Comparison of ENCODE assay signal across 30 mouse cellular contexts in genomic region chr3:119165691-119166090, GRCm38 (mm10).
DNase-seq lines count a peak whose midpoint lies in the region; ATAC-seq and TF ChIP-seq lines count a peak whose summit lies in the region.
"Had no signal": no experiment of that assay in that cellular context is flagged by ENCODE, and none has a peak within 500 bp of the region (broad histone marks: within the 10 kb centered on the region; RNA-seq: fewer than 3 reads in every experiment).

No protein-coding gene starts in this region.

- DNase-seq in liver, adult 2 months (ENCODE audit: extremely low read depth, low read depth, low spot score) = peak; percentile 78
- no peak for DNase-seq in liver, postnatal 0 days
- peak; percentile 79 for DNase-seq in brain, embryonic 14.5 days (ENCODE audit: low read depth)
- no peak for DNase-seq in forebrain, embryonic 11.5 days (ENCODE audit: low spot score)
- DNase-seq in thymus, postnatal 25 days = no peak
- no peak for DNase-seq in retina, postnatal 1 day
- DNase-seq: adrenal gland, postnatal 25 days; B cell, adult 2 months; cerebellum, adult 18-20 months; cerebellum, postnatal 14 days; gastrocnemius, postnatal 25 days; heart, adult 18-20 months; heart, postnatal 36 days; kidney, adult 11 months; kidney, postnatal 14 days; left cerebral cortex, postnatal 4 days; liver, embryonic 13.5 days; lung, adult 2 months; lung, postnatal 10 days; right cerebral cortex, postnatal 4 days; thymus, adult 2 months; thymus, postnatal 4 days had no signal

- no peak for ATAC-seq in liver, postnatal 0 days
- ATAC-seq in forebrain, embryonic 11.5 days (replicated peaks; ENCODE audit: low FRiP score) = peak; percentile 60; the same call in 1 of the 2 replicates
- ATAC-seq in forebrain, embryonic 16.5 days = peak; percentile 49; the same call in 1 of the 2 replicates
- ATAC-seq: activated CD4-positive, CD25-positive, alpha-beta regulatory T cell, adult 4 months; inflammation-experienced regulatory T-cells, adult 6 months had no signal

- WGBS in liver, adult 2 months = 30% methylated on average over 6 of the region's 6 CpGs
- 67% methylated on average over 6 of the region's 6 CpGs for WGBS in liver, postnatal 0 days (ENCODE audit: insufficient replicate concordance)
- 55% methylated on average over 6 of the region's 6 CpGs for WGBS in forebrain, embryonic 11.5 days
- WGBS in forebrain, embryonic 16.5 days = 10% methylated on average over 6 of the region's 6 CpGs

- H3K4me3 ChIP-seq in liver, adult 2 months (ENCODE audit: insufficient read depth, low read depth, low read length) = no peak overlapping the region
- H3K4me3 ChIP-seq in liver, postnatal 0 days (ENCODE audit: low read depth, low read length) = no peak overlapping the region
- H3K4me3 ChIP-seq in forebrain, embryonic 11.5 days (ENCODE audit: low read depth, low read length) = no peak overlapping the region
- H3K4me3 ChIP-seq in forebrain, embryonic 16.5 days (replicated peaks; ENCODE audit: low read length) = no peak overlapping the region
- H3K4me3 ChIP-seq: embryonic facial prominence, embryonic 10.5 days; embryonic facial prominence, embryonic 15.5 days; hindbrain, embryonic 15.5 days; liver, embryonic 13.5 days had no signal

- TF ChIP-seq POLR2A in liver, adult 2 months (IDR thresholded peaks at IDR 0.05; ENCODE audit: extremely low read depth, insufficient read depth, low read length) = no peak
- TF ChIP-seq POLR2A in brain, embryonic 14.5 days (IDR thresholded peaks at IDR 0.05; ENCODE audit: borderline replicate concordance, extremely low read depth, insufficient read depth, insufficient read length, poor library complexity, severe bottlenecking) = no peak

- no peaks in the 10 kb centered on the region for H3K27me3 ChIP-seq in liver, adult 2 months (ENCODE audit: control insufficient read depth, insufficient read depth, low read length)
- H3K27me3 ChIP-seq in liver, postnatal 0 days (ENCODE audit: insufficient read depth, low read length) = no peaks in the 10 kb centered on the region
- H3K27me3 ChIP-seq in forebrain, embryonic 11.5 days (ENCODE audit: control insufficient read depth, insufficient read depth, low read length) = no peaks in the 10 kb centered on the region
- H3K27me3 ChIP-seq in forebrain, embryonic 16.5 days (replicated peaks; ENCODE audit: control insufficient read depth, insufficient read depth, low read length) = no peaks in the 10 kb centered on the region
- H3K27me3 ChIP-seq: embryonic facial prominence, embryonic 15.5 days; hindbrain, embryonic 15.5 days; liver, embryonic 13.5 days had no signal

- no peak for TF ChIP-seq EP300 in liver, postnatal 0 days (IDR thresholded peaks at IDR 0.05; ENCODE audit: low read depth)

- no peaks in the 10 kb centered on the region; the same call in 1 of the 2 replicates for H3K36me3 ChIP-seq in liver, adult 2 months (ENCODE audit: control insufficient read depth, insufficient read depth, low read length)
- H3K36me3 ChIP-seq in liver, postnatal 0 days (replicated peaks; ENCODE audit: insufficient read depth, low read length) = no peaks in the 10 kb centered on the region
- no peaks in the 10 kb centered on the region for H3K36me3 ChIP-seq in forebrain, embryonic 11.5 days (ENCODE audit: control insufficient read depth, insufficient read depth, low read length)
- H3K36me3 ChIP-seq in forebrain, embryonic 16.5 days (ENCODE audit: control insufficient read depth, insufficient read depth) = no peaks in the 10 kb centered on the region
- H3K36me3 ChIP-seq: embryonic facial prominence, embryonic 10.5 days; embryonic facial prominence, embryonic 15.5 days; hindbrain, embryonic 15.5 days; liver, embryonic 13.5 days had no signal

- TF ChIP-seq CTCF in liver, adult 2 months (IDR thresholded peaks at IDR 0.05; ENCODE audit: low read depth, low read length) = no peak
- TF ChIP-seq CTCF in liver, postnatal 0 days (IDR thresholded peaks at IDR 0.05; ENCODE audit: low read depth) = no peak
- TF ChIP-seq CTCF in brain, embryonic 14.5 days (IDR thresholded peaks at IDR 0.05; ENCODE audit: borderline replicate concordance, extremely low read depth, insufficient read depth, insufficient read length) = no peak

- H3K27ac ChIP-seq in liver, adult 2 months (replicated peaks; ENCODE audit: insufficient read depth, low read depth, low read length) = no peak overlapping the region
- no peak overlapping the region for H3K27ac ChIP-seq in liver, postnatal 0 days (ENCODE audit: low read depth)
- no peak overlapping the region for H3K27ac ChIP-seq in forebrain, embryonic 11.5 days (ENCODE audit: low read depth, low read length)
- no peak overlapping the region for H3K27ac ChIP-seq in forebrain, embryonic 16.5 days (ENCODE audit: low read length)
- H3K27ac ChIP-seq: embryonic facial prominence, embryonic 10.5 days; embryonic facial prominence, embryonic 15.5 days; hindbrain, embryonic 15.5 days; liver, embryonic 13.5 days; macrophage had no signal

- no peaks in the 10 kb centered on the region for H3K9me3 ChIP-seq in liver, postnatal 0 days (ENCODE audit: low read length)
- no peaks in the 10 kb centered on the region for H3K9me3 ChIP-seq in forebrain, embryonic 11.5 days (ENCODE audit: control insufficient read depth, low read length)
- no peaks in the 10 kb centered on the region for H3K9me3 ChIP-seq in forebrain, embryonic 16.5 days (ENCODE audit: control insufficient read depth, low read length)
- H3K9me3 ChIP-seq: embryonic facial prominence, embryonic 10.5 days; embryonic facial prominence, embryonic 15.5 days; hindbrain, embryonic 15.5 days; liver, embryonic 13.5 days had no signal

- H3K4me2 ChIP-seq in liver, postnatal 0 days (ENCODE audit: low read depth, low read length) = no peak overlapping the region
- H3K4me2 ChIP-seq in forebrain, embryonic 11.5 days (ENCODE audit: low read depth, low read length, severe bottlenecking) = no peak overlapping the region
- H3K4me2 ChIP-seq in forebrain, embryonic 16.5 days (ENCODE audit: low read length) = peak overlapping the region; percentile 24
- H3K4me2 ChIP-seq: embryonic facial prominence, embryonic 15.5 days; heart, embryonic 11.5 days; hindbrain, embryonic 15.5 days; liver, embryonic 13.5 days had no signal

- no peaks in the 10 kb centered on the region for H3K79me2 ChIP-seq in liver, adult 2 months (ENCODE audit: control insufficient read depth, insufficient read depth, low read length)

- H3K9ac ChIP-seq in liver, adult 2 months (ENCODE audit: low read depth, low read length) = no peak overlapping the region
- H3K9ac ChIP-seq in liver, postnatal 0 days (replicated peaks) = no peak overlapping the region
- H3K9ac ChIP-seq in forebrain, embryonic 11.5 days (ENCODE audit: low read length) = no peak overlapping the region
- no peak overlapping the region for H3K9ac ChIP-seq in forebrain, embryonic 16.5 days (replicated peaks; ENCODE audit: low read depth, low read length)
- H3K9ac ChIP-seq: embryonic facial prominence, embryonic 15.5 days; hindbrain, embryonic 15.5 days; liver, embryonic 13.5 days had no signal

- H3K4me1 ChIP-seq in liver, adult 2 months (ENCODE audit: control insufficient read depth, insufficient read depth, low read length) = no peaks in the 10 kb centered on the region; the same call in 1 of the 2 replicates
- no peaks in the 10 kb centered on the region for H3K4me1 ChIP-seq in liver, postnatal 0 days (ENCODE audit: insufficient read depth)
- no peaks in the 10 kb centered on the region for H3K4me1 ChIP-seq in forebrain, embryonic 11.5 days (replicated peaks; ENCODE audit: control insufficient read depth, insufficient read depth, low read length)
- peaks cover 7% of the 10 kb centered on the region for H3K4me1 ChIP-seq in forebrain, embryonic 16.5 days (replicated peaks; ENCODE audit: control insufficient read depth, insufficient read depth, low read length)
- H3K4me1 ChIP-seq: embryonic facial prominence, embryonic 15.5 days; hindbrain, embryonic 15.5 days; liver, embryonic 13.5 days had no signal

Comparison
In these comparisons a context has a peak if more than half of its experiments do, and no peak if none do; other contexts are left out.
1. DNase-seq: peak in liver, adult 2 months (single experiment) and brain, embryonic 14.5 days (single experiment); none in liver, postnatal 0 days (single experiment), forebrain, embryonic 11.5 days (single experiment), thymus, postnatal 25 days (single experiment) and retina, postnatal 1 day (single experiment).